Mouse (Mus musculus) liver, embryonic 14.5 days (tissue): Measurements from ENCODE around the gene Fbxo41.

ENCODE experiments used
- CTCF ChIP-seq: IDR thresholded peaks from 2 replicates; pipeline ENCODE4 v1.5.1; 2016; ENCODE audit warnings: antibody characterized with exemption, low read depth, control low read depth
- EP300 ChIP-seq: IDR thresholded peaks from 2 replicates; pipeline ENCODE4 v1.6.1; 2016; ENCODE audit warnings: antibody characterized with exemption, low read depth

DNA sequence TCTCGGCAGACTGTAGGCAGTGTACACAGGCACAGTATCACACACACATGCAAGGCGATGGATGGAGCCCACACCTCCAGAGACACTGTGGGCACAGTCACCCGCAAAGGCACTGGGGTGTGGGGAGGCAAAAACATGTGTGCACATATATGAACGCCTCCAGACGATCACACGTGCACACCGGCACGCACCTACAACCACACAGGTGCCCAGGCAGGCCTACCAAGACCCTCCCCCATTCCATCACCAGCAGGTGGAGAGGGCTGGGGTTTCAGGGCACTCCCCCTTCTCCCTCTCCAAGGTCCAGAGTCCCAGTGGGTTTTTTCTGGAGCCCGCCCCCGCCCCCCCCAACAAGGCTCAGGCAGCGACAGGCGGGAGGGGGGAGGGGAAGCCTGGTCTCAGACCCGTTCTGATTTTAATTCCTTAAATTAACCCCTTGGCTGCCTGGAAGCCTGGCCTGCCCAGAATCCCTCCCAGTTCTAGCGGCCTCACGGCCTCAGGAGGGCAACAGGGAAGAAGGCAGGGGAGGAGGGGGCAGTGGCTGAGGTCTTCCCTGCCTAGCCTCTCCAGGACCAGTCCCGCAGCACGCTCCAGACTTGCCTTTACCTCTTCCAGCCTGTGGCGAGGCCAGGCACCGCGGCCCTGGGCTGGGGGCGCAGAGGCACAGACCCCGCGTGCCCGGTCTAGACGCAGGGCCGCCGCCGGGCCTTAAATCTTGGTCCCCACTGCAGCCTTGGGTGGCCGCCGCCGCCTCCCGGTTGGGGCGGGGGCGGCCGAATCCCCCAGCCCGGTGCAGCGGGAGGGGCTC is 487 bp downstream of the Fbxo41 start:
- TF ChIP-seq CTCF (no peak), EP300 (no peak)
